Mouse (Mus musculus) hindbrain, embryonic 12.5 days (tissue): ENCODE results near the gene Gm20388. TPM values are rescaled to one million over a fixed set of nuclear protein-coding genes. Genes with fewer than 3 reads are reported as not detected.

ENCODE experiments used
- ATAC-seq: fragments of 200-750 bp; cut with Nextera tagmentation; 2 replicates; pipeline ENCODE4 v1.8.0; 2017; ENCODE audit warnings: moderate TSS enrichment; ENCODE audit not compliant: low FRiP score
- H3K27ac ChIP-seq: fragments of 300-500 bp; sonication (generic); 2 replicates; pipeline ENCODE4 v1.5.1; 2016; ENCODE audit warnings: mild to moderate bottlenecking
- H3K27me3 ChIP-seq: fragments of 300-500 bp; sonication (generic); 2 replicates; pipeline ENCODE4 v1.6.1; 2016; ENCODE audit warnings: mild to moderate bottlenecking
- H3K36me3 ChIP-seq: fragments of 300-500 bp; sonication (generic); 2 replicates; pipeline ENCODE4 v1.6.1; 2016; ENCODE audit warnings: mild to moderate bottlenecking
- H3K4me1 ChIP-seq: fragments of 300-500 bp; sonication (generic); 2 replicates; pipeline ENCODE4 v1.6.1; 2016
- H3K4me2 ChIP-seq: fragments of 300-500 bp; sonication (generic); replicated peaks from 2 replicates; pipeline ENCODE4 v1.6.1; 2016; ENCODE audit warnings: mild to moderate bottlenecking
- H3K4me3 ChIP-seq: fragments of 300-500 bp; sonication (generic); 2 replicates; pipeline ENCODE4 v1.5.1; 2016; ENCODE audit warnings: mild to moderate bottlenecking
- H3K9ac ChIP-seq: fragments of 300-500 bp; sonication (generic); 2 replicates; pipeline ENCODE4 v1.6.1; 2016; ENCODE audit warnings: mild to moderate bottlenecking, moderate library complexity
- H3K9me3 ChIP-seq: fragments of 300-500 bp; sonication (generic); replicated peaks from 2 replicates; pipeline ENCODE4 v1.6.1; 2016; ENCODE audit warnings: mild to moderate bottlenecking
- WGBS: fragments of 180-500 bp; shearing (Covaris S2); methylation state at CpG from one replicate; pipeline ENCODE4 v1.1.7; 2016; 5-methylcytosine and 5-hydroxymethylcytosine counted together
- polyA plus RNA-seq: library from polyadenylated mRNA; unstranded; fragments of >200 nt; fragmentation: Nextera tagmentation; extraction: Ambion mirVana; gene quantifications from 2 replicates; pipeline ENCODE4 v1.2.1, GENCODE M21; 2016

Gm20388 gene
- polyA plus RNA-seq, 1 experiment from 2014 or later, result not detected

DNA sequence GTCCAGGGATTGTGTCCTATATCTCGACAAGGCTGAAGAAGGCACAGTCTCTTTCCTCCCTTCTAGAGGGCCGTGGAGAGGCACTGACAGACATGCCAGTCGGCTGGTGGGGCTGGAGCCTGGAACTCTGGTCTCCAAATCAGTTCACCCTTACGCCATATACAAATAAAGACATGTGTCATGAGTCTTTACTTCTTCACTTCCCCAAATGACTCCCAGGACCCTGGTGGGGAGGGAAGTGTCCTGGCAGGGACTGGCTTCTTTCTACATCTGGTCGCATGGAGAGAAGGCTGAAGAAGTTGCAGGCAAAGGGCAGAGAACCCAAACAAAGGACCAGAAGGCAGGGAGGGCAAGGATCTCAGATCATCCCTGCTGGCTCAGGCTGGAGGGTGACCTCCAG, 2249.5 kb downstream of the Gm20388 start:
- H3K4me1 ChIP-seq, result peaks cover 3% of the 10 kb centered on the region
- no peak for ATAC-seq
- no peak overlapping the region for H3K4me2 ChIP-seq
- H3K36me3 ChIP-seq, result no peaks in the 10 kb centered on the region
- WGBS, result 84% methylated on average over 5 of the region's 5 CpGs
- H3K4me3 ChIP-seq, result no peak overlapping the region
- H3K9ac ChIP-seq, result no peak overlapping the region
- no peak overlapping the region for H3K27ac ChIP-seq
- H3K27me3 ChIP-seq, result no peaks in the 10 kb centered on the region
- H3K9me3 ChIP-seq, result no peaks in the 10 kb centered on the region

DNA sequence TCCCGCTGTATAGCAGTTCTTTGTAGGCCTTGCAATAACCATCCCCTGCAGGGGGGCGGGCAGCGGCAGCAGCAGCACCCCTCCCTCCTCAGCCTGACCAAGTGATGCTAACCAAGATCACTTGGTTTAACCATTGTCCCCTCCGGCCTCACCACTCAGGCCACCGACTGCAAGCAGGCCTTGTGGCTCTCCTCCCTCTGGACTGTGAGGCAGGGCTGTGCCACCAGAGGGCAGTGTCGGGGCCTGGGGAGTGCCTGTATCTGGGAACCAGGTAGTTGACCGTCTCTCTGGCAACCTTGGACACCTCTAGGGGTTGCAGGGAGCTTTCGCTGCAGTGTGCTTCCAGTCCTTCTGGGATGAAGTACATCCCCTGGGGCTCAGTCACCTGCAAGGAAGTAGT, 2252.4 kb downstream of the Gm20388 start:
- 39% methylated on average over 8 of the region's 8 CpGs for WGBS
- ATAC-seq, result no peak
- H3K36me3 ChIP-seq, result no peaks in the 10 kb centered on the region
- H3K9ac ChIP-seq, result no peak overlapping the region
- no peak overlapping the region for H3K4me2 ChIP-seq
- H3K9me3 ChIP-seq, result no peaks in the 10 kb centered on the region
- no peaks in the 10 kb centered on the region for H3K4me1 ChIP-seq
- no peak overlapping the region for H3K4me3 ChIP-seq
- no peak overlapping the region for H3K27ac ChIP-seq
- H3K27me3 ChIP-seq, result no peaks in the 10 kb centered on the region

DNA sequence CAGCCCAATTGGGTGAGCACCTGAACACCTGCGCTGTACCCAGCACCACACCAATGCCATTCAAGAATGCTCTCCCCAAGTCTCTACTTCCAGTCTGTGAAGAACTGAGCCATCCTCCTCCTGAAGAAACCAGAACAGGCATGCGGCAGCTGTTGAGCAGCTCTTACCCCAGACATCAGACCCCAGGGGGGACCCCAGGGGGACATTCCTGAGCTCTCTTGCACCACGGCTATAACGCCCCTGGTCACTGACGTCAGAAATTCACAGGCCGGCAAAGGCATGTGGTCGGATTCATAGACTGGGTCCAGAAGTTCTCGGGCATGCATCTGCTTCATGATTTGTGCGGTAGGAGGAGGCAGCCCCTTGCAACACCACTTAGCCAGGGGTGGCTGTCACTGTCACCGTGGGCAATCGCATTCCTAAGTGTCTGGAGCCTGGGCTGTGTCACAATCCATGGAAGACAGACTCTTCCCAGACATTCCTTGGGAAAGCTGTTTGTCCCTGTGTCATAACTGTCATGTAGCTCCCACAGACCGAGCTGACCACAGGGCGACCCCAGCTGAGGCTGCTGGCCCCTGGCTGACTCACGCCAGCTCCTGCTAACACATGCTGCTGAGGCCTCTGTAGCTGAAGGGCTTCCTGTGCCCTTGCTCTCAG, 2256.7 kb downstream of the Gm20388 start:
- Histone ChIP-seq H3K4me3 (no peak overlapping the region), H3K27ac (no peak overlapping the region), H3K27me3 (no peaks in the 10 kb centered on the region), H3K36me3 (no peaks in the 10 kb centered on the region), H3K9ac (no peak overlapping the region), H3K4me1 (no peaks in the 10 kb centered on the region), H3K4me2 (no peak overlapping the region), H3K9me3 (no peaks in the 10 kb centered on the region)
- no peak for ATAC-seq
- WGBS, result 68% methylated on average over 14 of the region's 14 CpGs

DNA sequence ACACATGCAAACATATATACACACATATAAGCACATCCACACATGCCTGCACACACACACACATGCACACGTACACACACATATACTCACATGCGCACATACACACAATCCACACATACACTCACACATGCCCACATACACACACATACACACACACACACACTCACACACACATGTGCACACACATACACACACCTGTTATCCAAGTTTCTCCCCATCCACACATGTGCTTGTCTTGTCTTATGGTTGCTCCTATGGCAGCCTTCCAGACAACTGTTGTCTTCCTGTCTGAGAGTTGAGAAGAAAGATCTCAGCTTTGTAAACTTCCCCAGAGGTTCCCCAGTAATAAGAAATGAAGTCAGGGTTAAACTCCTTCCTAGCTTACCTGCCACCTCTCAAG, 2258.8 kb downstream of the Gm20388 start:
- WGBS, result 97% methylated on average over 2 of the region's 2 CpGs
- Histone ChIP-seq H3K27me3 (no peaks in the 10 kb centered on the region), H3K4me3 (no peak overlapping the region), H3K4me2 (no peak overlapping the region), H3K9me3 (no peaks in the 10 kb centered on the region), H3K4me1 (peaks cover 4% of the 10 kb centered on the region; the same call in 1 of the 2 replicates), H3K27ac (no peak overlapping the region), H3K36me3 (no peaks in the 10 kb centered on the region), H3K9ac (no peak overlapping the region)
- no peak for ATAC-seq

DNA sequence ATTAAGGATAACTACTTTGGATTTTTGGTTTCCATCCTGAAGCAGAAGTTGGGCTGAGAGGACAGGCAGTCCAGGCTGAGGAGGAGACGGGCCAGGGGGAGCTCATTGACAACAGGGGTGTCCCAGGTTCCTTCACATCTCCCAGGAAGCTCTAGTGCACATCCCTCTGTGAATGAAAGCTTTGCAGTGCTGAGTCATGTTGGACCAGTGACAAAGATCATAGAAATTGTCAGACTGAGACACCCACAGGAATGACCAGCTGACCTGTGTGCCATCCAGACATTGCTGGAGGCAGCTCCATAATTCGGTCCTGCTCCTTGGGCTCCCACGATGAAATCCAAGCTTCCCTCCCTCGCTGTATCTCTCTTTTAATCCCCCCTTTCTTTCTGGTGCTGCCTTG, 2261.2 kb downstream of the Gm20388 start:
- Histone ChIP-seq H3K36me3 (no peaks in the 10 kb centered on the region), H3K27ac (no peak overlapping the region), H3K9ac (no peak overlapping the region), H3K4me1 (peaks cover 11% of the 10 kb centered on the region; the same call in 1 of the 2 replicates), H3K4me3 (no peak overlapping the region), H3K9me3 (no peaks in the 10 kb centered on the region), H3K4me2 (no peak overlapping the region), H3K27me3 (no peaks in the 10 kb centered on the region)
- ATAC-seq, result no peak
- WGBS, result 86% methylated on average over 4 of the region's 4 CpGs

DNA sequence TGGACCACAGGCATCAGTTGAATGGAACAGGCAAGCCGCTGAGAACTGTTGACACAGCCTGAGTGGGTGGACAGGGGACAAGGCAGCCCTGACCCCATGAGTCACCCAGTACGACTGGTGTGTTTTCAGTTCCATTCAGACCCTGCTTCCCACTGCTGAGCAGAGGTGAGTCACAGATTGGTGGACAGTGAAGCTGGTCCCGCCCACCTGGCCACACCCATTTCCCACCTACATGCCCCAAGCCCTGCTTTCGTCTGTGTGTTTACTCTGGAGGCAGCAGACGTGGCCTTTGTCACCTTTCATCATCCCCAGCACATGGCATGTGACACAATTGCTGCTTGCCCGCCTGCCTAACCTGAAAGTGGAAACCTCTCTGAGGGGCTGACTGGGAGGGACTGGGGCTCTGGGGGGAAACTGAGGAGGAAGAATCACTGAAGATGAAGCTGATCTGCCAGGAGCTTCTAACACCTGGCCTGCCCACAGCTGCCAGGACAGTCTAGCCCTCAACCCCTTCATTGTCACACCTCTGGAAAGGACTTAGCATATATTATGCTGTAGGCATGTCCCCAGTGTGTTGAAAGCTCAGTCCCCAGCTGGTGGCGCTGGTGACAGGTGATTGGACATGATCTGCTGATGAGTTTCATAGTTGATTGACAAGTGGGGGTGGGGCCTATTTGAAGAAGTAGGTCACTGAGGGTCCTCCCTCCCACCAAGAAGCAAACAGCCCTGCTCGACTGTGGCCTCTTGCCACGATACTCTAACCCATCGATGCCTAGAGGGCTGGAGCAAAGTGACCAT, 2263.7 kb downstream of the Gm20388 start:
- H3K9ac ChIP-seq, result no peak overlapping the region
- no peaks in the 10 kb centered on the region for H3K36me3 ChIP-seq
- H3K9me3 ChIP-seq, result no peaks in the 10 kb centered on the region
- H3K27ac ChIP-seq, result no peak overlapping the region
- WGBS, result 43% methylated on average over 10 of the region's 10 CpGs
- peaks cover 11% of the 10 kb centered on the region; the same call in 1 of the 2 replicates for H3K4me1 ChIP-seq
- H3K4me2 ChIP-seq, result no peak overlapping the region
- no peak overlapping the region for H3K4me3 ChIP-seq
- no peaks in the 10 kb centered on the region for H3K27me3 ChIP-seq
- ATAC-seq, result no peak

DNA sequence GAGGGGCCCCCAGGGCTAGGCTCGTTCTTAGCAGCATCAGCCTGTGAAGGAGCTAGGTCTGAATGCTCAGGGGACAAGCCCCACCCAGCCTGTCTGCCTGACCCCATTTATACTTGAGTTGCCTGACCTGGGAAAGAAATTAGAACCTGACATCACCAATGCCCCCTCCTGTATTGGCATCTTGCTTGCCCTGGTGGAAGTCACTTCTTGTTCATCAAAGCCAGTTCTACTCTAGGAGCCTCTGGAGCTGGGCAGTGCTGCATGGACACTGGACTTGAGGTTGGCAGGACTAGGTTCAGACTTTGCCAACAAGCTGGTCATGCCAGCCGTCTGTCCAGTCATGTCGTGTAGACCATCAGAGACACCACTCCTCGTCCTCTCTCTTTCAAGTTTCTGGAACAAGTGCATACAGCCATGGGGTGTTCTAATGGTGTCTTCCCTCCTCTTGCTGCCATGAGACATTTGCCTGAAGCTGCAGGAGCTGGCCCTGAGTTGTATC, 2267.8 kb downstream of the Gm20388 start:
- Histone ChIP-seq H3K4me1 (peaks cover 11% of the 10 kb centered on the region; the same call in 1 of the 2 replicates), H3K4me2 (no peak overlapping the region), H3K36me3 (no peaks in the 10 kb centered on the region), H3K9ac (no peak overlapping the region), H3K27ac (no peak overlapping the region), H3K4me3 (no peak overlapping the region), H3K27me3 (no peaks in the 10 kb centered on the region), H3K9me3 (no peaks in the 10 kb centered on the region)
- no peak for ATAC-seq
- WGBS, result 77% methylated on average over 4 of the region's 4 CpGs

DNA sequence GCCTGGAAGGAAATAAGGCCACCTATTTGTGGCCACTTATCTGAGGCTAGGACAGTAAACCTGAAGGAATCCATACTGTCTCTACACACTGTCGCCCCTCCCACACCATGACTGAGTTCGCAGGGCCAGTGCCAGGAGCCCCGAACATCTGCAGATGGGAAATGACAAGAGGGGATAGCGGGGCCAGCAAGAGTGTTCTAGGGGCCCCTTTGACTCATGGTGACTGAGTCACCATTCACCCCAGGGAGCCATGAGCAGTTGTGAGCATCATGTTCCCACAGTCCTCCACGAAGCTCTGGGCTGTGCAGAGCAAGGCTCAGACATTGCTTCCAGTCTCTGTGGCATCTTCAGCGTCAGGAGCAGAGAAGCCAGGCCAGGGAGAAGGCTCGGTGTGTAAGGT, 2268.7 kb downstream of the Gm20388 start:
- Histone ChIP-seq H3K4me1 (peaks cover 8% of the 10 kb centered on the region; the same call in 1 of the 2 replicates), H3K9me3 (no peaks in the 10 kb centered on the region), H3K4me2 (no peak overlapping the region), H3K36me3 (no peaks in the 10 kb centered on the region), H3K4me3 (no peak overlapping the region), H3K27me3 (no peaks in the 10 kb centered on the region), H3K27ac (no peak overlapping the region), H3K9ac (no peak overlapping the region)
- WGBS, result 87% methylated on average over 7 of the region's 7 CpGs
- no peak for ATAC-seq

DNA sequence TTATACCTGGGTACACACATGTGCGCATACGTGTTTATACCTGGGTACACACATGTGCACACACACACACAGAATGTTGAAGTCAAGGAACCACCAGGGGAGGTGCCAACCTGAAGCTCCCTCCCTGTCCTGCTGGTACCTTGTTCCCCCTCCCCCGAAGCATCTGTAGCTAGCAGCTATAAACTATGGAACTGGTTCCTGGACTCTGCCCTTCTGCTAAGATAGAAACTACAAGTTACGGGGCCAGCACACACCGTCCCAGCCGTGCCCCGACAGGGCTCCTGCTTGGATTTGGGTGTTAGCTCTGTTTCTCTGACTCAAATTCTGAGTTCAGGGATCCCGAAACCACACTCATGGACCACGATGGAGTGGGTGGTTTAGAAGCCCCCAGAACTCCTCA, 2269.5 kb downstream of the Gm20388 start:
- H3K9me3 ChIP-seq, result no peaks in the 10 kb centered on the region
- 92% methylated on average over 9 of the region's 9 CpGs for WGBS

DNA sequence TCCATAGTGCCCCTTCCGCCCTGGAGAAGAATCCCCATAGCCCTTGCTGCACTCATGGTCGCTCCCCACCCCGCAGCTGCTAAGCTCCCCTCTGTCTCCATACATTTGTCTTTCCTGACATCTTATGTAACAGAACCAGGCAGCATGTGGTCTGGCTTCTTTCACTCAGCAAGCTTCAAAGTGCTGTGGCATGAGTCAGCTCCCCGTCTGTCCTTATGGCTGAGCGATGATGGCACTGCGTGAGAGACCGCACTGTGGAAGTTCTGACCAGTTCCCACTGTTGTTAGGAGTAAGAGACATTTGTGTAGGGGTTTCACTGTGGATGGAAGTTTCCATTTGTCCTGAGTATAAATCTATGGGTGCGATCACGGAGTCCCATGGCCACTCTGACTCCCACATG, 2270.8 kb downstream of the Gm20388 start:
- Histone ChIP-seq H3K9me3 (no peaks in the 10 kb centered on the region), H3K4me1 (no peaks in the 10 kb centered on the region), H3K9ac (no peak overlapping the region), H3K4me2 (no peak overlapping the region), H3K27ac (no peak overlapping the region), H3K4me3 (no peak overlapping the region), H3K27me3 (no peaks in the 10 kb centered on the region), H3K36me3 (no peaks in the 10 kb centered on the region)
- ATAC-seq, result no peak
- 64% methylated on average over 9 of the region's 9 CpGs for WGBS

More for the DNA sequence above, 2269.5 kb downstream of the Gm20388 start:
- no peak for ATAC-seq
- H3K27ac ChIP-seq, result no peak overlapping the region
- 0 out of 2 replicates have a peak, but pooled peaks cover 5% of the 10 kb centered on the region for H3K4me1 ChIP-seq
- no peak overlapping the region for H3K9ac ChIP-seq
- H3K27me3 ChIP-seq, result no peaks in the 10 kb centered on the region
- no peaks in the 10 kb centered on the region for H3K36me3 ChIP-seq
- no peak overlapping the region for H3K4me3 ChIP-seq
- no peak overlapping the region for H3K4me2 ChIP-seq

DNA sequence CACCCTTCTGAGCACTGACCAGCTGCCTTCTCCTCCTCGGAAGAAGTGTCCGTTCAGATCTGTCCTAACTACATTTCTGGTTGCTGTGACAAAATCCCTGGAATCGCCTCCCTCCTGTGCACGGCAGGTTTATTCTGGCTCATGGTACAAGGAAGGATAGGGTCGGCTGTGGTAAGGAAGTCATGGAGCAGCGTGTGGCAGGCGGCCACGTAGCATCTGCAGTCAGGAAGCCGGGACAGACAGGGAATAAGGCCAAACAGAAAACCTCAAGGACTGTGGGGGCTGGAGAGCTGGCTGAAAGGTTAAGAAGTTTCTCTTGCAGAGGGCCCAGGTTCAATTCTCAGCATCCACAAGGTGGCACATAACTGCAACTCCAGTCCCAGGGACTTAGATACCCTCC, 2271.3 kb downstream of the Gm20388 start:
- Histone ChIP-seq H3K4me1 (no peaks in the 10 kb centered on the region), H3K9me3 (no peaks in the 10 kb centered on the region), H3K27ac (no peak overlapping the region), H3K4me2 (no peak overlapping the region), H3K36me3 (no peaks in the 10 kb centered on the region), H3K27me3 (no peaks in the 10 kb centered on the region), H3K9ac (no peak overlapping the region), H3K4me3 (no peak overlapping the region)
- 79% methylated on average over 9 of the region's 9 CpGs for WGBS
- ATAC-seq, result no peak

DNA sequence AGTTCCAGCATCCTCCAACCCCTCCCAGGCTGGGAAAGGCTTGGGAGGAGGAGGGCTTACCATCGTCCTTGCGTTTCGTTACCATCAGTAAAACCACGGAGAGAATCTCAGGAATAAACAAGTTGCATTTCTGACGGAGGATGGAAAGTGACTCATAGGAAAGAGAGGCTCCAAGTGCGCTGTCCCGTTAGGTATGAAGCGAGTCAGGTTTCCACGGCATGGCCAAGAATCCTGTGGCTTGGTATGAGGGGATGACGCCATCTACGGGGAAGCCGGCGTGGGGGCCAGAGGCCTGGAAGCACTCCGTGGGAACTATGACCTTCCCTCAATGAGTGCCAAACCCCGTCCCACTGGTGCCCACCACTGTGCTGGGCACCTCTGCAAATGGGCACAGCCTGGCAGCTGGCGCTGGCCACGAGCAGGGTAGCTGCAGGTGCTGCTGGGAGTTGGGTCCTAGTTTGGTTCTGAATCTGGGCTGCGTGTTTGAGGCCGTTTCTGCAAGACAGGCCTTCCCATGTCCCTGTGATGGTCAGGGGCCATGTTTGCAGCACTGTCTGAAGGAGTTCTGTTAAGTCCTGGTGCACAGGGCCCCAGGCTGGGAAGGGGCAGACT, 2275.8 kb downstream of the Gm20388 start:
- Histone ChIP-seq H3K4me1 (peaks cover 10% of the 10 kb centered on the region), H3K9ac (no peak overlapping the region), H3K27me3 (no peaks in the 10 kb centered on the region), H3K9me3 (no peaks in the 10 kb centered on the region), H3K36me3 (no peaks in the 10 kb centered on the region), H3K4me3 (no peak overlapping the region), H3K4me2 (no peak overlapping the region), H3K27ac (no peak overlapping the region)
- no peak for ATAC-seq
- WGBS, result 91% methylated on average over 19 of the region's 19 CpGs
